Mouse (Mus musculus) neural tube, embryonic 10.5 days (tissue): ENCODE results near the gene Bmper.

Source experiments
- DNase-seq: peaks from one replicate; pipeline ENCODE4 v3.0.0-alpha.2; 2017; ENCODE audit warnings: low spot score; ENCODE audit errors: extremely low spot score

Gene Bmper

DNA sequence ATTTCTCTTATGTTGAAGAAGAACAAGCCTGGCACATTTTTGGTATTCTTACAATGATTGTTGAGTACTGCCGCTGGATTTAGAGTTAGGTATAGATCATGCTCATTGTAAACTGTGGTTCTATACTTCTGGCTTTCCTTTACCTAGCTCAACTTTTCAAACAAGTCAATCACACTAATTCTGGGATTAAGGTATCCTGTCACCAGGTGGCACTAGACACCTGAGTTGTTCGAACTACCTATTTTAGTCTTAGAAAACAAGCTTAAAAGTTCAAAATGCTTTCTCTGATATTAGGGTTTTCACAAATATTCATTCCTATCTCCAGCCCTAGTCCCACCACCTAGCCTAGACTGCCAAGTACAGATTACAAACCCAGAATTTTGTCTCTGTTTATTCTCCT lies 196.2 kb downstream of the Bmper start:
- DNase-seq: no peak

DNA sequence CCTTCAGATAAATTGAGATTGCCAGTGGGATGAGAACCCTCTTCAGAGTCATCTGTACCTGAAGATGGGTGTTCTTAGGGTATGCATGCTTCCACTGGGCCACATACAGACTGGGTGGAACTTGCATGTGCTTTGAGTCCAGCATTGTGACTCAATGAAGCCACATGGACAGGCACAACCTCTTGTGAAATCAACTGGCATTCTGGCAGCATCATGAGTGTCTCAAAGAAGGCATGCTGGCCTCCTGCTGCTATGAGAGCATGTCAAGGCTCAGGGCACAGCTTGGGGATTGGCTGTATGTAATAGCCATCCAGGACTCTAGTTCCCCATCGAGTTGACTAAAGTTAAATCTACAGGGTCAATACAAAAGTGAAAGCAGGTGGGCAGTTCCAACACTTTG lies 200.9 kb downstream of the Bmper start:
- no peak for DNase-seq

DNA sequence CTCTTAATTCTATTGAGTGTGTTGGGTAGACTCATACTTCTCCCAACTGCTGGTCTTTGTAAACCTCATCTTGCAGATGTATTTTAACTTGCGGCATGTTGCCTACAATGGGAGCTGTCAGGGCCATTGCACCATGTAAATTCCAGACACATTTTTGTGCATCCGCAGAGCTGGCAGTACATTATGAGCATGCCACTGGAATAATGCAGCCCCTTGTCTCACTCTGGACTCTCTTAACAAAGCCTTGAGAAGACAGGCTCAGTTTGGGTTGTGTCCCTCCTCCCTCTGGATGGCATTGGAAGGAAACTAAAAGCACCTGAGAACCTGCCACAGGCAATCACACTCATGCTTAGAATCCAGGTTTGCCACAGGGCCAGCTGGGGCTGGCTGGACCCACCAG lies 209.8 kb downstream of the Bmper start:
- DNase-seq: no peak

DNA sequence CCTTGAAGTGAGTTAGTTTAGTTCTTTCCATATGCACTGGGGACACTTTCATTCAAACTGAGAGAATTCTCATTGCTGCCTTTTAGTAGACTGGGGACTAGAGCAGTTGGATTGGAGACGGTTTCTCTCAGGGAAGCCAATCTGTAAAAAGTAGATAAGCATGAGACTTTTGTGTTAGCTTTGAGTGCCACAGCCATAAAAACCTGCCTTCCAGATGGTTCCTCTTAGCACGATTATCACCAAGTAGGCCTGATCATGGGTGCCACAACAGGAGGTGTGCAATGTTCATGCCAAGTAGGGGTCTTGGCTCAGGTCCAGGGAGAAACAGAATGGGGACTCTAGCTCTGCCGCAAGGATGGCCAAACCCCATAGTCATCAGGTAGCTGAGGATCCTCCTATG lies 210.4 kb downstream of the Bmper start:
- DNase-seq: no peak

DNA sequence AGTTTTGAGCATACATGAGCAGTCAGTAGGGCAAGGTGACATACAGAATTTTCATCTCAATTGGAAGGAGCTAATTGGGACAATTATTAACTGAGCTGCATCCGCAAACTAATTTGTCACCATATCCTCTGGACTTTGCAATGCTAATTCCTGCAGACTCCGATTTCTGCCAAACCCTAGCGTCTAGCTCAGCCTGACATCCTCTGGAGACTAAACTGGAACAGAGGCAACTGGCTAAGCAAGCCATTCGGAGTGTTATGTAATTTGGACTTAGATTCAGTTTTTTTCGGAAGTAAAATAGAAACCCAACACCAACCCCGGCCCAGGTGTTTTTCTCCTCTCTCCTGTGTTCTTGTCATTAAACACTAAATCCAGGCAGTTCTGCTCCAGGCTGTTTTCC lies 213.9 kb downstream of the Bmper start:
- no peak for DNase-seq

DNA sequence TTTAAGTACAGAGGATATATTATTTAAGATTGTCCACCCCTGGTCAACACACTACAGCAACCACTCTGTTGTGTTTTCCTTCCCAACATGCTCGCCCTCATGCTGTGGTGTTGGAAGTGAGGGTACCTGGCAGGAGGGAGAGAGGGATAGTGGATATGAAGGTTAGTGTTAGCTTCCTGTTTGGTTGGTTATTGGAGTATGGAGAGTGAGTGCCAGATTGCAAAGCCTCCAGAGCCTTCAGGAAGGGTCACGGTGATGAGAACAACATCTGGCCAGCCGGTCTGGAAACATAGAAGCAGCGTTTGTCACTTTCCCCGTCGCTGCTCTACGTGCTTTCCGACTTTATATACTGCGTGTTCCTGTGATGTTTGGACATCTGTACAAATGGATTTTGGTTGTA lies 215.8 kb downstream of the Bmper start:
- no peak for DNase-seq

DNA sequence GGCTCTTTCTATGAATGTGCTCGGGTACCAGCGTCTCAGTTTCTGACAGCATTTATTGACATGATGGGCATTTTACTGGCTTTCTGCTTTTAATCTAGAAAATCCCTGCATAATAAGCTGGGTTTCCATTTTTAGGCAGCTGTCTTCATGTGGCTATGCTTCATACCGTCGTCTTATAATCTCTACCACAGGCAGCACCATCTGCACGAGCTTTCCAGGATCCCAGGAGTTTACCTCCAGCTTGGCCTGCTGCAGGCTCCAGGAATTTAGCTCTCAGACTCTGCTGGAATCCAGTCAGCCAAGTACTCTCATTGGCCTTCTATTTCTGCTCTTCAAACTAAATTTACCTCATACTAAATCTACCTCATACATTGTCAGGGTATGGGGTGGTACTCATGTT lies 219.3 kb downstream of the Bmper start:
- DNase-seq: no peak

DNA sequence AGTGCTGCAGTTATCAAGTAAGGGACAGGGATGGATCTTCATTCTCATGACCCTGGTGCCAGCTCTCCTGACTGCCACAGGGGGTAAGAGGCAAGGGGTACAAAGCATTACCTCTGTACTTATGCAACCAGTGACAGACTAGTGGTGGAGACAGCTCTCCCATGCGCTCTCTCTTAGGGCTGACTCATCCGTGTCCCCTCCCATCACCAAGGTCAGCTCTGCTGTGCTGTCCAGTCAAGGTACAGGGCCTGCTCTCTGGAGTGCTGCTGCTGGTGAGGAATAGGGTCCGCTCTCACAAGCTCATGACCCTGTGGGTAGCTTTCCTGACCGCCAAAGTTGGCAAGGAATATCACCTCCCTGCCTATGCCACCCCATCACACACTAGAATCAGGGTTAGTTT lies 222.1 kb downstream of the Bmper start:
- DNase-seq: no peak

DNA sequence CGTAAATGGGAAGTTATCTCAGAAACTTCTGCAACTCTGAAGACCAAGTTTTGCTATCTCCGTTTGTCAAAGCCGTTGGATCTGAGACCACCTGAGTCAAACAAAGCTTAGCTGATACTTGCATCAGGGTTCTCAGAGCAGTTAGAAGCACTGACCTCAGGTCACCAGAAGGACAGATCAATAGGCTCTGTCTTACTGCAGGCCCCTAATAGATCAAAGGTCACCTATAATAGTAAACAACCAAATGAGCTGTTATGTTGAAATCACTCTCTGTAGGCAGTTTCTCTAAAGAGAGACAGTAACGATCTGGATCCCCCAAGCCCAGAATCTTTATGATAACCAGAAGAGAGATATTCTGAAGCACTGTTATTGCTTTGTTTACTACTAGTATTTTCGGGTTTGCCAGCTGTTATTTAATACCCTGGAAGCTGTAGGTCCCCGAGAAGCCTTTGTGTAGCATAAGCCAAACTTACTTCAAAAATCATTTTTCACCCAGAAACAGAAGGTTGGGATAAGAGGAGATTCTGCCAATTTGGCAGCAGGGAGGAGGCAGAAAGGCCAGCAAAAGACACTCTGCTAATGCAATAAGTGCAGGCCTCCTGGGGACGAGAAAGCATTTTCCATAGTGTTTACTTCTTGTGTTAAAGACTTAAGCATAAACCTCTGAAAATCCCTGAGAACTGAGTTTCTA lies 224.5 kb downstream of the Bmper start:
- DNase-seq: no peak

DNA sequence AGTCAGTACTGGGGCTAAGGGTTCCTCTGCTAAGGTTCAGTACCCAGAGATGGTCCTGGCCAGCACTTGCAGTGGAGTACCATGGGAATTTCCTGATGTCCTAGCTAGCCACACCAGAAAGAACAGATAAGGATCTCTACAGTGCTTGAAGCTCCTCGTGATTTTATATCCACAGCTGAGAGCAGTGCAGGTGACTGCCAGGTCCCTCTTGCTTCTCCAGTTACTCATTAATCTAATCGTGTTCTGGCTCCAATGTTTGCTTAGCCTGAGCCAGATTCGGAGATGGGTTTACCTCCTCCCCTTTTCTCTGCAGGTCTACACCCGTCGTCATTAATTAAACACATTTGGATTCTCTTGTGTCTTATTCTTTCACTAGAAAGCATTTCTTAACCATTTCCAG lies 230.4 kb downstream of the Bmper start:
- DNase-seq: no peak

DNA sequence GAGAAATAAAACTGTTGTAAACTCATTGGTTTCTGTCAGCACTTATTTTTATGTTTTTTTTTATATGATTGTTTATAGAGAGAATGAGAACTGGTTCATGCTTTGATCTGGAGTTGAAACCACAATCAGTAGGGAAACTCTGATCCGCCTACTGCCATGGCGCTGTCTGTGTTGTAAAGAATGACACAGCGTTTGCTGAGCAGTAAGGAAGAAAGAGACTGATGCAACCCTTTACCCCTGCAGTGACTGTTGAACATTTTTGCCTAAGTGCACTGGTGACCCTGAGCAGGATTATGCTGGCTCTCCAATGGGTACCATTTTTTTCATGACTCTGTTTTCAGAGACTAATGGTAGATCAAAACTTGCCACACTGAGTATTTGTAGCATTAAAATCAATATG lies 234.3 kb downstream of the Bmper start:
- no peak for DNase-seq

DNA sequence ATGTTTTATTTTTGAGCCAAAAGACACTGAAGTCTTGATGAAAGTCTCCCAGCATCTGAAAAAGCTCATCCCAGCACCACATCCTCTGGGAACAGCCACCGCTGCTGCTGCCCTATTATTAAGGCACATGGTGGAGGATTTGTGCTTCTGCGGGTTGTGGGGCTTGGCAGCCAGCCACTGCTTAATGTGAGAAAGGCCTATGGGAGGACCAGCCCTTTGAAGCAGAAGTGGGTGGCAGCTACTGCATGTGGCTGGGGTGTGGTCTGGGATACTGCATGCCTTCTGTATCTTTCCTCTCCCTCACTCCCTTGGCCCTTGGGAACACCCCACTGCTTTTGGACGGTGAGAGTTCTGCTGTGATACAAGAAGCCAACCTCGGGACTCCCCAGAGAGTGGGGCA lies 237.8 kb downstream of the Bmper start:
- DNase-seq: no peak

DNA sequence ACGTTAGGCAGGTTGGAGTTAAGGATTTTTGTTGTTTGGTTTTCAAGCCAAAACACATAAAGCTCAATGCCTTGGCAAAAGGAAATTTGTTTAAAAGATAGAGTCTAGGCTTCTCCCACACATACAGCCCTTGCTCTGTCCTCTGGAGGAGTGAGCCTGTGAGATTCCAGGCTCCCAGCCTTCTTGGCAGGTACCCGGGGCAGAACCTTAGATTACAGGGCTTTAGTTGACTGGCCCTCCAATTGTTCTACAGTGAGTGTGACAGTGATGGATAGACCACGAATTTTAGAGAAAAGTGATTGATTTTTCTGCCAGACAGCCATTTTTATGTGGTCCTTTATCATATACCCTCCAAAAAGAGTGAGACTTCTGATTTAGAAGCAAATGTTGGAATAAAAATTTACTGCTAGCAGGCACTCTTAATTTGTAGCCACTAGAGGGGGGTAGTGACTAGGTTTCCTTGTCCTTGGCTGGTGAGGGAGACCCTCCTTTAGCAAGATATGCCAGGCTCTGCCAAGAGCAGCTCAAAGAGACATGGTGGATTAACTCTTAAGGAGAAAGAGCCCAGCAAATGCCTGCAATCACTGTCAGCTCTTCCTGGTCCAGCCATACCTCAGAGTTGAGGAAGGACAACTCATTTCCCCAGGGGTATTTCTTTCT lies 240.2 kb downstream of the Bmper start:
- no peak for DNase-seq

DNA sequence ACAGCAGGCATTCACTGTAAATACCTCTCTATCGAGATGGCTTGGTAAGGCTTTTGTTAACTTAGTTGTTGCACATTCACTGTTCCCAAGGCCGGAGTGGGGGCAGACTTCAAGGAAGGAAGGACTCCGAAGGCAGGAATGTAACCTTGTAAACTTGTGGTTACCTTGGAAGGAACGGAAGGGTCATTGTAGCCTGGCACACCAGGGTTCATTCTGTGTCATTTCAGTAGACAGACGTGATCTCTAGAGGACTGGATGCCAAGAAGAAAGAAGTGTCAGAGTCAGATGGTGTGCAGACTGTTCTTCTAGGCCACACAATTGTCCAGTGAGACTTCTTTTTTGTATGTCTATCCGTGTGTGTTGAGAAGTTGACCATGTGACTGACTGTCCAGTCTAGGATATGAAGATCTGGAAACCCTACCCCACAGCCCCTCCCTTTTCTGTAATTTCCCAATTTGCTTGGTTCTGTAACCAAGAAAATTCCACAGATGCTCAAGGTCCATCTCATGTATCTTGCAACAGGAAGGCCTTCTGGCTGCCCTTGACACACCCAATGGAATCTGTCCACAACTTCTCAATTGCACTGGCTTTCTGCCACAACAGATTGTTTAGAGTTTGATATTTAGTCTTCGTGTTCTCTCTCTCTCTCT lies 242.2 kb downstream of the Bmper start:
- DNase-seq: no peak

DNA sequence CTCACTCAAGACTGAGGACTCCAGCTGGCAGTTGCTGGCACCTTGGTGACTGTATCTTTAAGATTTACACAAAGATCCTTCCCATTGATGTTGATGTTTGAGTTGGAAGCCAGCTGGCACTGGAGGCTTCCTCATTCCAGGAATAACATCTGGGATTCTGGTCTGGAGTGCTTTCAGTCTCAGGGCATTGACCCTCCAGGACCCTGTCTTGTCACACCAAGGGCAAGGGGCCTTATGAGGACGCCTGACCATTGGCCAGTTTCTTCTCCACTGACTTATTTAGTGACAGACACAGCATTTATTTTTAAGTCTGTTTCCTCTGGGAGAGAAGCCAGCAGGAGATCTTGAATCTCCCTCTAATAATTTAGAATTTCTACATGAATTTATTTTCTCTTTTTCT lies 247.0 kb downstream of the Bmper start:
- DNase-seq: no peak

DNA sequence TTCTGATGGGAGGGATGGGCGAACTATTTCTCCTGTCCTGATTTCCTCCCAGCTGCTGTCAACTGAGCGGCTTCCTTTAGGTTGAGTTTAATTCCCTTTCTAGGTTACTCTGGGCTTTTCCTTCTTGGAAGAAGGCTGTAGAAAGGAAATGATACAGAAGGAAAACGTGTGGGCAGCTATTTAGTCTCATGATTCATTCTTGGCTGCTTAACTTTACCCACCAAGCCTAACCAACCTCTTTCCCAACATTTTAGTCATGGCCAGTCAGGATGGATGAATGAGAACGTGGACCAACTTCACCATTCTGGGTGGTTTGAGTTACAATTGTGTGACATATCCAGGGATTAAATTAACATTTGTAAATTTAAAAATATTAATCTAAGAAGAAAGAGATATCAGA lies 263.0 kb downstream of the Bmper start:
- no peak for DNase-seq

DNA sequence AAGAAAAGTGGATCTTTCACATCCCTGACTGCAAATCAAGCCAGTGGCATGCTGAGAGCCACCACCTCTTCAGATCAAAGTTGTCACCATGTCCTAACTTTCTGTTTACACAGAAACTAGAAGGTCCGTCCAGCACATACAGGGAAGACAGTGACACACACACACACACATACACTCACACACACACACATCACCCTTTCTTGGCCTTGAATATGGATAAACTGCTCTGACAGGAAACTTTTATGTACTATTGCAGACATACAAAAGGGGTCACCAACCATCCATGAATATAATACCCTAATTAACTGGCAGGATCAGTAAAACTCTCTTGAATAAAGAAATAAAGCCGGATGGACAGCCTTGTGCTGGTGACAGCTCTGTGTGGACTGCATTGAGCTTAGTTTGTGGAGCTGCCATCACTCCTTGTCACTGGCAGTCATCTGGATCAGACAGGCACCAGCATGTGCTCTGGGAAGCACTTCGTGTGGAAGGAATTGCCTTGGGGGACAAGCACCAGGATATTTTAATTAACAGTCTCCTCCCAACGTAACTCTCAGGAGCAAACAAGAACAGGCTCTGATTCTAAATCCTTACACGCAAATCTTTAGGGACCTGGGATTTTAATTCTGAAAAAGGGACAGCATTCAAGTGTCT lies 264.0 kb downstream of the Bmper start:
- no peak for DNase-seq

DNA sequence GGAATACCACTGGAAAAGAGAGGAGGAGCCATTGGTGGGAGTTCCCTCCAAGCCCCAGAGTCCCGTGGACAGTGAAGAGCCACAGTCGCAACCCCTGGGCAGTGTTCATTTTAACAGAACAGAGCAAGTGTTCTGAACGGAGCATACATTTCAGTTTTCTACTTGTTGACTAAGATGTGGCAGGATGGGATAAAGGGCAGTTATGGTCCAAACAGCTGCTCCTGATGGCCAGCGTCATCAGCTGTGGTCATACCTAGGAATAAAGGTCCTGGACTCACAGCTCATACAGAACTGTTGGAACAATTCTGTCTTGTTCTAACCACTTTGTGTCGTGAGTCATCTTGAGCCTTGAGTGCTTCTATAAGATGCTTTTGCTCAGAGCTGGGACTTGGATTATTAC lies 265.4 kb downstream of the Bmper start:
- DNase-seq: no peak

DNA sequence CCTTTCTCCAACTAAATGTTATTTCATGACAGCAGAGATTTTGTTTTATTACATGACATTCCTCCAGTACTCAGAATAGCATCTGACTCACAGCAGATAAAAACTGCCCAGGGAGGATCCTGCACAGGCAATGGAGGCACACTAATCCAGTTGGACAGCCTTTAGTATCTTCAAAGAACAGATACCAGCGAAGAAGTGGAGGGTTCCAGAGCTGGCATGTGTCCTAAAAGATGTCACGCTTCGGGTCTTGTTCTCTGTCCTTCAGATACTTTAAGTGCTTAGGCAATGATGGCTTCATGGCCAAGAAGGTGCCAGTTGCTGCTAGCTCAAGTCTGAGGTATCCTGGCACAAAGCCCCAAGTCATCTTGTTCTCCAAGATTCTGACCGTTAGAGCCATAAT lies 272.5 kb downstream of the Bmper start:
- no peak for DNase-seq

DNA sequence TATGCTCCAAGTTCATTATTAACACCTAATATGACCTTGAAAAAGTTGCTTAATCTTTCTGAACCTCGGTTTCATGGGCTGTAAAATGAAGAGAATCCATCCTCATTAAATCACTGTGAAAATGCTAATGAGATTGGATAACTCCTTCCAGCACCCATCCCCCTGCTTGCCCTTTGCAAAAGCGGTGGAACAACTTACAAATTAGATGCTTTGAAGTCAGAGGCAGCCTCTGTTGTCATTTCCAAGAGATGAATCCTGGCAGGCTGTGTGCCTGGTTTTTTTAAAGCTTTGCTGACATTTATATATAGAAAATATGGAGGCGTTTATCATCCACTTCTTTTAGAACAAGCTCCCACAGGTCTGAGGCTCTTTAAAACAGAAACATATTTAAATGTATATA lies 274.8 kb downstream of the Bmper start:
- DNase-seq: no peak

DNA sequence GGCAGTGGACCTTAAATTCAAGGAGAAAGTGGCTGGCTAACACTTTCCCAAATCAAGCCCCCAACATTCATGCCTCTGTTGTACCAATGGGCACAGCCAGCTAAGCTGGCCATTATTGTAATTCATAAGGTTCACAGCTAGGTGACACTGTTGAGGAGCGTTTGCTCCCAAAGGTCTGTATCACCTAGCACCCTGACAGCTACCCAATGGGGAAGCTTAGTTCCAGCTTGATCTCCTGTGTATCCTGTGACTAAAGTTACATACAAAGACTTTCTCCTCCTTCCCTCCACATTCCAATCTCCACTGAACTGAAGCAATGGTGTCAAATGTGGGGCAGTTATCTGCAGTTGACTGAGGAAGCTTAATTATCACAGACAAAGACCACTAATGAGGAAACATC lies 311.0 kb downstream of the Bmper start:
- no peak for DNase-seq
